Mouse (Mus musculus): ENCODE results near the gene Ugt1a7c.
"Not testable (repeated sequence)": the region's sequence is repeated elsewhere in the genome, so short reads cannot be mapped to it uniquely, and the experiment has no call there.

Gene Ugt1a7c

GRCm38 (mm10) chr1:88120550-88120949, 25.7 kb downstream of the Ugt1a7c start:
- not testable (repeated sequence) for DNase-seq (ENCODE audit: low spot score)

- not testable (repeated sequence) for DNase-seq (ENCODE audit: low spot score)
Measured at GRCm38 (mm10) chr1:88121521-88121920, 26.7 kb downstream of the Ugt1a7c start.

- DNase-seq (ENCODE audit: low spot score), result not testable (repeated sequence)
Measured at GRCm38 (mm10) chr1:88125827-88126360, 31.0 kb downstream of the Ugt1a7c start.

- DNase-seq (ENCODE audit: low spot score), result not testable (repeated sequence)
Measured at GRCm38 (mm10) chr1:88129091-88129490, 34.2 kb downstream of the Ugt1a7c start.

GRCm38 (mm10) chr1:88130223-88130622, 35.4 kb downstream of the Ugt1a7c start:
- DNase-seq (ENCODE audit: low spot score), result not testable (repeated sequence)

- DNase-seq (ENCODE audit: low spot score), result no peak
Measured at GRCm38 (mm10) chr1:88133908-88134456, 39.1 kb downstream of the Ugt1a7c start.

GRCm38 (mm10) chr1:88134457-88135011, 39.7 kb downstream of the Ugt1a7c start, which contains the start of gene Ugt1a6a:
Gene Ugt1a6a (plus strand): TSS chr1:88134809.
- not testable (repeated sequence) for DNase-seq (ENCODE audit: low spot score)

GRCm38 (mm10) chr1:88135229-88135904, 40.5 kb downstream of the Ugt1a7c start:
- not testable (repeated sequence) for DNase-seq (ENCODE audit: low spot score)

GRCm38 (mm10) chr1:88136646-88137045, 41.8 kb downstream of the Ugt1a7c start:
- DNase-seq (ENCODE audit: low spot score), result no peak

GRCm38 (mm10) chr1:88137264-88137663, 42.4 kb downstream of the Ugt1a7c start:
- DNase-seq (ENCODE audit: low spot score), result no peak

GRCm38 (mm10) chr1:88138145-88138544, 43.3 kb downstream of the Ugt1a7c start:
- no peak for DNase-seq (ENCODE audit: low spot score)

GRCm38 (mm10) chr1:88140492-88140891, 45.6 kb downstream of the Ugt1a7c start:
- not testable (repeated sequence) for DNase-seq (ENCODE audit: low spot score)

GRCm38 (mm10) chr1:88143966-88144675, 49.3 kb downstream of the Ugt1a7c start:
- DNase-seq (ENCODE audit: low spot score), result peak; percentile 16

- DNase-seq (ENCODE audit: low spot score), result not testable (repeated sequence)
Measured at GRCm38 (mm10) chr1:88145278-88145677, 50.4 kb downstream of the Ugt1a7c start.

- DNase-seq (ENCODE audit: low spot score), result not testable (repeated sequence)
Measured at GRCm38 (mm10) chr1:88150133-88150532, 55.3 kb downstream of the Ugt1a7c start.

GRCm38 (mm10) chr1:88158430-88158829, 63.6 kb downstream of the Ugt1a7c start:
- DNase-seq (ENCODE audit: low spot score), result no peak

- no peak for DNase-seq (ENCODE audit: low spot score)
Measured at GRCm38 (mm10) chr1:88165711-88166110, 70.8 kb downstream of the Ugt1a7c start, which contains the start of gene Ugt1a5. Gene Ugt1a5 (plus strand): TSS chr1:88166012.

- not testable (repeated sequence) for DNase-seq (ENCODE audit: low spot score)
Measured at GRCm38 (mm10) chr1:88172190-88172589, 77.3 kb downstream of the Ugt1a7c start.

GRCm38 (mm10) chr1:88179657-88180056, 84.8 kb downstream of the Ugt1a7c start:
- no peak for DNase-seq (ENCODE audit: low spot score)

- no peak for DNase-seq (ENCODE audit: low spot score)
Measured at GRCm38 (mm10) chr1:88186325-88186935, 91.6 kb downstream of the Ugt1a7c start.

GRCm38 (mm10) chr1:88192136-88192535, 97.3 kb downstream of the Ugt1a7c start:
- DNase-seq (ENCODE audit: low spot score), result no peak

- no peak for DNase-seq (ENCODE audit: low spot score)
Measured at GRCm38 (mm10) chr1:88195687-88196086, 100.8 kb downstream of the Ugt1a7c start.

Measured in c-Kit-positive CD71-positive TER-119-positive erythroid progenitor cells, embryonic 14.5 days (primary cell).